Mouse (Mus musculus) kidney, adult 10 weeks (tissue): ENCODE data around the gene Sf3b1. TPM values are rescaled to one million over a fixed set of nuclear protein-coding genes. Genes with fewer than 3 reads are reported as not detected.

ENCODE experiments used
- polyA plus RNA-seq: library from polyadenylated mRNA; stranded (reverse); fragments of 350-450 nt; fragmentation: Illumina TruSeq; extraction: RNeasy Lipid Tissue Mini Kit (QIAGEN cat#74804); gene quantifications from one replicate; pipeline ENCODE4 v1.2.3, GENCODE M21; 2014; ENCODE audit warnings: low read depth, low replicate concordance

Gene Sf3b1
- 206 TPM for polyA plus RNA-seq

DNA sequence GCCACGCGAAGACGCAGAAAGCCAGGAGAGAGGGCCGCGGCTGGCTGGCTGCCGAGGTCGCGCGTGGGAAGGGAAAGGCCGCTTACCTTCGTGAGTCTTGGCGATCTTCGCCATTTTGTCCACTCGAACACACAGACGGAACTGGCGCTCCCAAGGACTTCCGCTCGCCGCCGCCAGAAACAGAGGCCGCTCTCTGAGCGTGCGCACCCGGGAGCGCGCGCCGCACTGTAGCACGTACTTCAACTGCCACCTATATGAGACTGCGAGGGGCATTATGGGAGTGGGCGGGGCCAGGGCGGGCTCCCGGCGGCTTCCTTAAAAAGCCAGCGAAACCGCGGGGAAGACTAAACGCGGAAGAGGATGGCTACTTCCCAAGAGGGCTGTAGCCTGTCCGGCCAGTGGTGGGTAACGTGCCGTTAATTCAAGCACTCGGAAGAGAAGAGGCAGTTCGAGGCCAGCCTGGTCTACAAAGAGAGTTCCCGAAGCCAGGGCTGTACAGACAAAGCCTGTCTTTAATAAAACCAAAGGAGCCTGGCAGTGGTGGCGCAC is at the start of gene Sf3b1:
Gene Sf3b1 (minus strand): TSS at position 229 of the 549 bp plus-strand sequence.

DNA sequence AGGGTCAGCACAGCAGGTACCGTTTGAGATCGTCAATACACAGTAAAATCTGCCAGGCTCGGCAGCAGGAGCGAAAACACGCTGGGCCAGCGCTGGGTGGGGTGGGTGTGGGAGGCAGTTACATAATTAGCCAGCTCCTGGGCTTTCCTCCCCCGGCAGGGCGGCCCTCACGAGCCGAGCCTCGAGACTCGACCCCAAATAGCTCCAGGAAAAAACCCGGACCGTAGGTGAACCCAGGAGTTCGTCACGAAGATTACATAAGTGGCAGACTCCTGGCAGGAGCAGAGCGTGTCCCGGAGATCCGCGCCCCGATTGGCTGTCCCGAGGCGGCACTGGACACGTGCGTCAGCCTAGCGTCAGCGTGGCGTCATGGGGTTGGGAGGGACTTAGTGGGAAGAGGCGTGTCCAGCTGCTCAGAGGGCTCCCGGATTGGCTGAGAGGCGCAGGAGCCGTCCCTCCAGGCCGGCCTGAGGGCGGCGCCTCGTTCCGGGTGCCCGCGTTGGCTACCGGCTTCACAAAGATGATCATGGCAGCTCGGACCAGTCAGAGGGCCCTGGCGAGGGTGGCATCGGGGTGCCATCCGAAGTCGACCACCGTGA is 25.2 kb upstream of the Sf3b1 start, which contains the start of gene Coq10b:
Gene Coq10b (plus strand): TSS at position 416 of the 599 bp plus-strand sequence.

Other genes starting within 250 kb of the Sf3b1 start
- gene Ankrd44, start 101.1 kb downstream of the Sf3b1 start, polyA plus RNA-seq: 27.3 TPM
- gene Coq10b, start 25.3 kb upstream of the Sf3b1 start, polyA plus RNA-seq: 146 TPM
- 690 TPM for gene Hspe1, start 60.7 kb upstream of the Sf3b1 start, polyA plus RNA-seq
- gene Hspd1, start 60.8 kb upstream of the Sf3b1 start, polyA plus RNA-seq: 1,170 TPM
- 179 TPM for gene Mob4, start 103.8 kb upstream of the Sf3b1 start, polyA plus RNA-seq
- gene Rftn2, start 199.3 kb upstream of the Sf3b1 start, polyA plus RNA-seq: 2.5 TPM
- 6.4 TPM for gene Mars2, start 209.7 kb upstream of the Sf3b1 start, polyA plus RNA-seq